Mouse (Mus musculus): ENCODE measurements around the gene Sdhb.

DNA sequence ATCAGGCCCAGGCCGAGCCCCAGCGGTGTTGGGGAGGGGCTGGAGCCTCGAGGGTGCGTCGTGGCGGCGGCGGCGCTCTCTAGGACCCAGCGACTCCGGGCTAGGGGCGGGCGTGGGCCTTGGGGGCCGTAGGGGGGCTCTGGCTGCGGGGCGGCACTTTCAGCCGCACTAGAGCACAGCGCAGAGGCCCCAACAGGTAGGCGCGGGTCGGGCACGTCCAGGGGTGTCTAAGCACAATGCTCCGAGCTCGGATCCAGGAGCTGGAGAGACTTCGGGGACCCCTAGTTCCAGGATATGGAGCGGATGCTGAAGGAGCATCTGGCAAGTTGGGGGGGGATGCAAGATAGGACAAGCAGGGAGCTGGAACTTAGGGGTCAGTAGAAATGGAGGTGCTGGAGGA is 49.5 kb downstream of the Sdhb start:
- no peak for TF ChIP-seq CTCF (IDR thresholded peaks at IDR 0.05)
- TF ChIP-seq EP300 (IDR thresholded peaks at IDR 0.05; ENCODE audit: insufficient read depth, low read depth, low read length) = no peak
- no peak for TF ChIP-seq POLR2A (IDR thresholded peaks at IDR 0.05; ENCODE audit: insufficient read depth, low read depth, low read length)

Measured in heart, adult 2 months (tissue).